Mouse (Mus musculus) small intestine, adult 2 months (tissue): Measurements from ENCODE around the gene Hsdl2.

Experiments
- CTCF ChIP-seq: fragments of 200-500 bp; IDR thresholded peaks from 2 replicates; pipeline ENCODE4 v1.5.1; 2012; ENCODE audit warnings: low read depth, mild to moderate bottlenecking, control low read depth, inconsistent platforms, low read length, moderate library complexity, mixed read lengths; ENCODE audit not compliant: insufficient replicate concordance, insufficient read length; ENCODE audit errors: extremely low read depth
- POLR2A ChIP-seq: fragments of 200-500 bp; IDR thresholded peaks from 2 replicates; pipeline ENCODE4 v1.6.1; 2012; ENCODE audit warnings: low read depth, mild to moderate bottlenecking, control low read depth, inconsistent platforms, low read length, moderate library complexity

DNA sequence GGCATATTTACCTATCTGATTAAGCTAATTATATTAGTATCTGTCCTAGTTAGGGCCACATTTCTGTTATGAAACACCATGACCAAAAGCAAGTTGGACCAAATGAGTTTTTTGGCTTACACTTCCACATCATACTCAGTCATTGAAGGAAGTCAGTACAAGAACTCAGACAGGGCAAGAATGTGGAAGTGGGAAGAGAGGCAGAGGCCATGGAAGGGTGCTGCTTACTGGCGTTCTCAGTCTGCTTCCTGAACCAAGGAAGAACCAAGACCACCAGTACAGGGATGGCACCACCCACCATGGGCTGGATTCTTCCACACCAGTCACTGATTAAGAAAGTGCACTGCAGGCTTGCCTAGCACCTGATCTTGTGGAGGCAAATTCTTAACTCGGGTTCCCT is 13.3 kb downstream of the Hsdl2 start:
- TF ChIP-seq POLR2A (no peak), CTCF (no peak)
